Mouse (Mus musculus): ENCODE results near the gene Ciapin1.

The Ciapin1 gene

DNA sequence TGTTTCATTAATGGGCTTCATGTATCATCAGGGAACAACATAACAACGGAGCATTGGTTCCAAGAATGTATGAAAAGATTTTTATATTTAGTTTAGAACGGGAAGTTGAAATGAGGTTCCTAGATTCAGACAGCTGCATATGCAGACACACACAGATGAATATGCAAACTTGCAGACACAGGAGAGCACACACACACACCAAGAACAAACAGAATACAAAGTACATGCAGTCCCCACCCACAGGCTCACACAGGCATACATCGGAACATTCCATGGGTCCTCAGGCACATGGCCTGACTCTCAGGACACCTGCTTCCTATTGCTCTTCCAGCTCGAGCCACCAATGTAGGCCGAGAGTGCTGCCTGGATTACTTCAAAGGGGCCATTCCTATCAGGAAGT, 27.3 kb downstream of the Ciapin1 start:
- no peak for DNase-seq (ENCODE audit: extremely low read depth, insufficient read length, low spot score)

DNA sequence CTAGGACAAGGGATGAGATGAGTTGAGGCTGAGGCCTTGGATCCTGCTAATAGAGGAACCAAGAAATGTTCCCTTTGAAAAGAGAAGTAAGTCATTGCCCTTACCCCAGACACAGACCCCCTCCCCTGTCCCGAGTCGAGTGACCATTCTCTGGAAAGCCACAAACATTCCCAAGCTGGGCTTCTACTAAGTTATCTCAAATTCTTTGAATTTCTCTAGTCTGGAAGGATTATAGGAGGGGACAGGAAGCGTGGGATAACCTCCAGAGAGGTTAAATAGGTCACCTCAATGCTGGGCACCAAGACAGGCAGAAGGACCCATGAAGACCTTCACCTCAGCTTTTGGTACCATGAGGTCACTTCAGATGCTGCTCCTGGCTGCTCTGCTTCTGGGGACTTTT, 28.0 kb downstream of the Ciapin1 start, which contains the start of gene Ccl17:
Ccl17 (plus strand) TSS at position 301 of the 400 bp plus-strand sequence.
- DNase-seq (ENCODE audit: extremely low read depth, insufficient read length, low spot score): no peak

DNA sequence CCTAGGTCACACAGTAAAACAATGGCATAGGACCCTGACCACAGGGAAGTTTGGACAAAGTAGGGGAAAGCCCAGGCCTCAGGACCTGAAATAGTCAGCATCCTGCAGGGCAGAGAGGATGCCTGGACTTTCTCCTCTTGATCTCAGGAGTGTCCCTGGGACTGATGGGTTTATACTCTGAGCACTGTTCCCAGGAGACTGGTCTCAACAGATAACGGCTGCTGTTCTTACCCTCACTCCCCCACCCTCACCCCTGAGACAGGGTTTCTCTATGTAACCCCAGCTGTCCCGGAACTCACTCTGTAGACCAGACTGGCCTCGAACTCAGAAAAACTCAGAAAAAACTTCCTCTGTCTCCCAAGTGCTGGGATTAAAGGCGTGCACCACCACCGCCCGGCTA, 29.8 kb downstream of the Ciapin1 start:
- no peak for DNase-seq (ENCODE audit: extremely low read depth, insufficient read length, low spot score)

DNA sequence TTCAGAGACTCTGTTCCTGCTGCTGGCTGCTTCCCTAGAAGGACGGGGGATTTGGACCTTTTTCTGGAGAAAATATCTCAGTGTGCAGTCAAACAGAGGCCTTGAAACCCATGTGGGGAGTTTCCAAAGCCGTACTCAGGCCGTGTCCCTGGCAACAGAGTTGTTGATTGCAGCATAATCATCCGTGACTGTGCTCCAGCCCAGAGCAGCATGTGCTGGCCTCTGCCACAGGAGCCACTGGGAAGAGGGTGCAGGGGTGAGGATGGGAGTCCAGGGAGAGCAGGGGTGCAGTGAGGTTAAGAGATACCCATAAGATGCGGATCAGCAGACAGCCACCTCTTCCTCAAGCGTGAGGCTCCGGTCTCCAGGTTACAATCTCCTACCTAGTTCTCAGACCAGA, 30.7 kb downstream of the Ciapin1 start:
- DNase-seq (ENCODE audit: extremely low read depth, insufficient read length, low spot score): no peak

DNA sequence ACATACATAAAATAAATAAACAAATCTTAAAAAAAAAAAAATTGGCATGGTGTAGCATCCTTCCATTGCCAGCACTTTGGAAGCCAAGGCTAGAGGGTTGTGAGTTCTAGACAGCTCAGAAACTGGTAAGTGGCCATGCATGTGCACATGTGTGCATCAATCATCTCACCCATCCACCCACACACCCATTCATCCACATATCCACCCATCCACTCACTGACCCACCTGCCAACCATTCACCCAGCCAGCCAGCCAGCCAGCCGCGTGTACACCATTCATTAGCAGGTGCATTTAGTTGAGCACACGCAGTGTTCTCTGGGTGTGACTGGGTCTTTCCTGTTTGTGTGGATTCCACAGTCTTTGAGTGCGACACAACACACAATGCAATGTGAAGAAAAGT, 32.3 kb downstream of the Ciapin1 start:
- no peak for DNase-seq (ENCODE audit: extremely low read depth, insufficient read length, low spot score)

DNA sequence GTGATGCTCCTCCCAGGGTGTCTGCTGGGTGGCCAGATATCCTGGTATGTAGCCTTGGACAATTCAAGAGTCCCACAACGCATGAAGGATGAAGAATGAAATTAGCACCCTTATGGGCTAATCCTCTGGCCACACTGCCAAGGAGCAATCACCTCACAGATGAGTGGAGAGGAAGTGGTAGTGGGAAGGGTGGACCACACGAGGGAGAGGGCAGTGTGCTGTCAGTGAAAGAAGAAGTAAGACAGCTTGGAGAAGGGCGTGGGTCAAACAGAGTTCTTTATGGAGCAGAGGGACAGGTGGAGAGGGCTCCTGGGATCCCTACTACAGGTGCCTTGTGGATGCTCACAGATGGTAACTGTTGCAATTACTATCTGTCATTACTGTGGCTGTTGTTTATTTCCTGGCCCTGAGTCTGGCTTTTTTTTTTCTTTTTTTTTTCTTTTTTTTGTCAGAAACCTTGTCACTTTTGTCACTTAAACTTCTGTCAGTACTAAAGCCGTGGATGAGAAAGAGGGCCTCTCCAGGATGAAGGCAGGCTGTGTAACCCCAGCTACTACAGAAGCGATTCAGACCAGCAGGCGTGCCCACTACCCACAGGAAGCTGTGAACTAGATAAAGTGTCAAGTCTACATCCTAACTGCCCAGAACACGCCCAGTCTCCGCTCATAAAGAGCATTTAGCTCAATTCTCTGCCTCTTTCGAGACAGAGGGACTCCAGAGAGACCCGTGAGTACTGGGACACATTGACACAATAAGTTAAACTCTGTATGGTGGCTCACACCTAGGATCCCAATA, 33.4 kb downstream of the Ciapin1 start:
- no peak for DNase-seq (ENCODE audit: extremely low read depth, insufficient read length, low spot score)

DNA sequence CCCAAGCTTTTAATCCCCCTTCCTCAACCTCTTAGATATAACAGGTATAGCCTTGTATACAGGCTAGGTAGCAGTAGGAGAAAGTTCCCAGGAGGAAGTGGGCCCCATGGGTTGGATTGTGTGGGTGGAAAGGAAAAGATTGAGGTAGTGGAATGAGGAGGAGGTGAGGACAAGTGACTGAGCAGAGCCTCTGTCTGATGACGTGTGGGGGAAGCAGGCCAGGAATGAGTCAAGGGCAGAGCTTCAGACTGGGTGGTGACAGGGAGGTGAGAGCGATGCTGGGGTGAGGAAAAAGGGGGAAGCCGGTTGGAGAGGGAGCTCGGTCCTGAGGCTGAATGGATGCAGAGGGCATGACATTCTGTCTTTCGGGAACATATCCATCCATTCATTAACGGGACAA, 34.6 kb downstream of the Ciapin1 start:
- no peak for DNase-seq (ENCODE audit: extremely low read depth, insufficient read length, low spot score)

DNA sequence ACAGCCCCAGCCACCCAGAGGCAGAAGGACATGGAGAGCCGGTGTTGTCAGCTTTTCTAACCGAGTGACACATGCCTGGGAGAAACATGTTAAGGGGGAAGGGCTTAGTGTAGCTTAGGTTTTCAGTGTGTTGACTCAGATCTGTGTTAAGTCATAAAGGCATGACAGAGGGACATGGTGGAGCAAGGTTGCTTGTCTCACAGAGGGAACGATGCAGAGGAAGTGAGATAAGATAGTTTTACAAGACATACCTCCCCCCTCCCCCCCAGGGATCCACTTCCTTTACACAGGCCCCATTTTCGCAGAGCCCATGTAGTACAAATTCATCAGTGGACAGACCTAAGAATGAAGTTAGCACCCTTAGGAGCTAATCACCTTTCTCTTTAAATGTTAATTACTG, 35.8 kb downstream of the Ciapin1 start:
- no peak for DNase-seq (ENCODE audit: extremely low read depth, insufficient read length, low spot score)

DNA sequence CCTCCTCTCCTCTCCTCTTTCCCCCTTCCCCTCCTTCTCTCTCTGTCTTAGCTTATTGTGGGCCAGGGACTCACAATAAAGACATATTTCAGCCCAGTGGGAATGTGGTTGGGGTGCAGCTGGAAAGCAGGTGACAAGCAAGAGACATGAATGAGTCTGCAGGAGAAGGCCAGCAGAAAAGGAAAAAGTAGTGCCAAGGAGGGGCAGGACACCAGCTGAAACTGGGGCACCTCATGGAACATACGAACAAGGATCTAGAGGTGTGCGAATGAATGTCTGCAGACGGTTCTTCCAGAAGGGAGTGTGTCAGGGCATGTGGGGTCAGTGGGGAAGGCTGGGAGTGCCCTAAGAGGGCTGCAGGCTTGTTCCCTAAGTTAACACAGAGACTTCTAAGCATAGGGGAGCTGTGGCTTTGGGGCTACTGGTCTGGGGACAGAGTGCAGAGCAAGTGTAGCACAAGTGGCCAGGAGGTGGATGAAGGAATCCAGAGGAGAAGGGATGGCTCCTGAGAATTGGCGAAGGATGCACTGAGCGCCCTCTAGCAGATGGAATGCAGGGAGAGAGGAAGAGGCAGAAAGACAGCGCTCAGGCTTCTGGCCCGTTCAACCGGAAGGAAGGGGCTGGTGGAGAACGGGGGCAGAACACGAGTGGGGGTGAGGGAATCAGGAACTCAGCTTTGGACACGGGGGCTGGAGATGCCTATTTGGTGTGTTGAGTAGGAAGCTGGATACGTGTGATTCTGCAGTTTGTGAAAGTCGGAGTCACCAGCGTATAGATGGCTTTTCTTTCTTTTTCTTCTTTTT, 36.7 kb downstream of the Ciapin1 start:
- no peak for DNase-seq (ENCODE audit: extremely low read depth, insufficient read length, low spot score)

DNA sequence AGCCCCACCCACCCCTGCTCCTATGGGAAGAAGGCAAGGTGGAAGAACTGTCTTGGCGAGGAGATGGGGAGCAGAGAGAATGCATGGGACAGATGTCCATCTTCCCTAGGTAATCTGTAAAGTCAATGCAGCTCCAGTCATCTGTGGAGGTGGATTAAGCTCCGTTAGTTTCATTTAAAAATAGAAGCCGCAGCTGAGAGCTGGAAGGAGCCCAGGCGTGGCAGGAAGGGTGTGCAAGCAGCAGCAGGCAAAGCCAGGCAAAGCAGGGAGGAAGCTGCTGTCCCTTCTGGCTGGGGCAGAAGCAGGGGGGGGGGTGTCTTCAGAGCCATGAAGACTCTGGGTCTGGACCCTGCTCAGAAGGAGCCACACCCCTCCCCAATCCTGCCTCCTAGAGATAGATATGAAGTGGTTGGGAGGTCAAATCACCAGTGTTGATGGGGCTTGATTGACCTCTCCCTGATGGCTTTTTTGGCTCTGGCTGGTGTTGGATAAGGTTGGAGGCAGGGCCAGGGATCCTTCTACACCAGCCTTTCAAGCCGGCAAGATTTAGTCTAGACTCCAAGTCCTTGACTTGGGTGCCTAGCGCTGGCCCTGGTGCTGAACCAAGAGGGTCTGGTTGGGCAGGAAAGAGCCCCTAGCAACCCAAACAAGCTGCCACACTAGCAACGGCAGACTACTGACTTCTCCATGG, 37.7 kb downstream of the Ciapin1 start:
- DNase-seq (ENCODE audit: extremely low read depth, insufficient read length, low spot score): no peak

DNA sequence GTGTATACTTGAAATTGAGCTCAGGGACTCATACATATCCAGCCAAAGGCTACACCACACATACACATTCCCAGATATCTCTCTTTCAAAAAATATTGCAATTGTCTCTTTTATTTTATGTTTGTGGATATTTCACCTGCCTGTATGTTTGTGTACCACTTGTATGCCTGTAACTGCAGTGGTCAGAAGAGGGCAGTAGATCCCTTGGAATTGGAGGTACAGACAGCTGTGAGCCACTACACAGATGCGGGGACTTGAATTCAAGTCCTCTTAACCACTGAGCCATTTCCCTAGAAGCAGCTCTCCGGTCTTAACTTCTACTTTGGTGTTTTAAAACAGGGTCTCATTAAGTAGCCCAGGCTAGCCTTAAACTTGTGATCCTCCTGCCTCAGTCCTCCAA, 43.4 kb downstream of the Ciapin1 start:
- DNase-seq (ENCODE audit: extremely low read depth, insufficient read length, low spot score): no peak

DNA sequence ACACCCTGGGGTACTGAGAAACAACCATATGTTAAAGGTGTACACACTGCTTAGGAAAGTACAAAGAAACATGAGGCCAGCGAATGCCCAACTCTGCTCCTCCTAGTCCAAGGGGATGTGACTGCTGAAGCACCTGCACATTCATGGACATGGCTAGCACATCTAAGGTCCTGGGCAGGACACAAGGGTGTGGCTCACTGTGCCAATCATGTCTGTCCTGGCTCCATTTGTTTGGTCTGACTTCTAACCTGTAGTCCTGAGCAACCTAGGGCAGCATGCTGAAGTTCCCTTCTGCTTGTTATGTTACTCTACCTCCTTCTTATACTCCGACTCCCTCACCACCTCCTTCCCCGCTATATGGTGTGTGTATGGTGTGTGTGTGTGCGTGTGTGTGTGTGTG, 43.8 kb downstream of the Ciapin1 start:
- no peak for DNase-seq (ENCODE audit: extremely low read depth, insufficient read length, low spot score)

DNA sequence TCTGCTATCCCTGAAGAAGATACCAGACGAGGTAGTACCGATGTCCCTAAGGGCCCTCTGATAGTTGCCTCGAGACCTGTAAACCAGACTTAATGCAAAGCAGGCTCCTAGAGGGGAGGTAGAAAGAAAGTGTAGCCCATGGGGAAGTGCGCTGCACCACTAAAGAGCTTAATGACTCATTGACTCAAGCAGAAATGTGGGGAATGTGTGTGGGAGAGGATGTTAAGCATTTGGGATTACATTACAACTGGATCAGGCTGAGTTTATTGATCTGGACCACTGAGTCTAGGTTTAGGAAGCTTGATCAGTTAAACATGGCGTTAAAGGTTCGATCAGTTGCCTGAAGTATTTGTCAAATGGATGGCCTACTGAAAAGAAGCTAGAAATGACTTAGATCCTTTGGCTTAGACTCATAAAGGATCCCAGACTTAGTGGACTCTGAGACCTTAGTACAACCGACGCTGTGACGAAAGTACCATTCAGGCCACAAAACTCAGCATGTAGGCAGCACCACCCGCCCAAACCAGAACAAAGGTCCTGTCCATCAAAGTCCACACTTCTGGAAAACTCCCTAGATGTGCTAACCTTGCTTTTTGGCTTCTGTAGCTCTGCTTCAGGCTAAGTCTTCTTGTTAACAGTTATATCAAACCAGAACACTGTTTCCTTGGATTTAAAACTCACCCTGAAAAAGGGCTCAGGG, 48.8 kb downstream of the Ciapin1 start:
- DNase-seq (ENCODE audit: extremely low read depth, insufficient read length, low spot score): no peak

DNA sequence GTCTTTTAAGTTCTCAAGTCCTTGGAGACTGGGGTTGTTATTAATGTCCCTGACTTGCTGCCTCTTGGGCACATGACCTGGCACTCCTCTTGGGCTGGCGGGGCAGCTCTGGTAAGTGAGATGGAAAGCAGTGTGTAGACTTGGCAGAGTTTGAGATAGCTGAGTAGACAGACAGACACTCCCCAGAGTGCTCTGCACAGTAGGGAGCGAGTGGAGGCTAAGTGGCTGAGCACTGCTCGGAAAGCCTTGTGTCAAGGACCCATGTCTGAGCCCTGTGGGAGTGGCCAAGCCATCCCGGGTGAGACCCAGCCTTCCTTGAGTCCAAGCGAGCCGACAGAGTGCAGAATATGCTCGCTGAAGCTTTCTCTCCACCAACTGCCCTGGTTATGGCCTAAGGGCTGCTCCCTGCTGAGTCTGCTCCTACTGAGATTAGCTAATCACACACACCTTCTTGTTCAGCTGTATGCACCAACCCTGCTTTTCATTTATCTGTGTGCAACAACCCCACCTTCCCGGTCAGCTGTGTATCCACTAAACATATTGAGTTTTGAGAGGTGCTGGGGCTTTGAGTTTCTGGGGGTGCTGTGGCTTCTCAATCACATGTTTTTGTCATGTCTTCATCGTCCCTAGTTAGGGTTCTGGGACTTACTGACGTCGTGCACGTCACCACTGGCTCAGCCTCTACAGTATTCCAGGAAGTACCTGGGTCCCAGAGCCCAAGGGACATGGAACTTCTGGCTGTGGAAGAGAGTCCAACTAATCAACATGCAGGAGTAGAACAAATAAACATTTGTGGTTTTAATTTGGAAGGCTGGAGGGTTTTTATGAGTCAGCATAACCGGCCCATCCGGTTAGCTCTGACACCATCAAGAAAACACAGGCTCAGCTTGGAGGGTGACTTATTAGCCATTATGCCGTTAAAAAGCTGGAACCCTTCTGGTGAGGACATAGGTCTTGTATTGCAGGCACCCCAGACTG, 50.3 kb downstream of the Ciapin1 start:
- DNase-seq (ENCODE audit: extremely low read depth, insufficient read length, low spot score): peak; percentile 81

DNA sequence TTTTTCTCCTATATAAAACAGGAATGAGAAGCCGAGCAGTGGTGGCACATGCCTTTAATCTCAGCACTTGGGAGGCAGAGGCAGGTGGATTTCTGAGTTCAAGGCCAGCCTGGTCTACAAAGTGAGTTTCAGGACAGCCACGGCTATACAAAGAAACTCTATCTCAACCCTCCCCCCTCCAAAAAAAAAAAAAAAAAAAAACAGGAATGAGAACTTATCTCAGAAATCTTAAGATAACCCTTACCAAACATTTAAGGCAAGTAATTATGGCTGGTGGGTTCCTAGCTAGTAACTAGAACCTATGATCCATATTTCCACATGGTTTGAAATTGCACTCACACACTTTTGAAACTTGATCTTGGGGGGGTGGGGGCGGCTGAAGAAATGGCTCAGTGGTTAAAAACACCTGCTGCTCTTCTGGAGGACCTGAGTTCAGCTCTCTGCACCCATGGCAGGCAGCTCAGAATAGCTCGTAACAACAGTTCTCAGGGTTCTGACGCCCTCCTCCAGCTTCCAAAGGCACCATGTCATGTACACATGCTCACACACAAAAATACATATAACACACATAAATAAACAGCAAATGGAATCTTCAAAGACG, 52.1 kb downstream of the Ciapin1 start:
- DNase-seq (ENCODE audit: extremely low read depth, insufficient read length, low spot score): no peak

DNA sequence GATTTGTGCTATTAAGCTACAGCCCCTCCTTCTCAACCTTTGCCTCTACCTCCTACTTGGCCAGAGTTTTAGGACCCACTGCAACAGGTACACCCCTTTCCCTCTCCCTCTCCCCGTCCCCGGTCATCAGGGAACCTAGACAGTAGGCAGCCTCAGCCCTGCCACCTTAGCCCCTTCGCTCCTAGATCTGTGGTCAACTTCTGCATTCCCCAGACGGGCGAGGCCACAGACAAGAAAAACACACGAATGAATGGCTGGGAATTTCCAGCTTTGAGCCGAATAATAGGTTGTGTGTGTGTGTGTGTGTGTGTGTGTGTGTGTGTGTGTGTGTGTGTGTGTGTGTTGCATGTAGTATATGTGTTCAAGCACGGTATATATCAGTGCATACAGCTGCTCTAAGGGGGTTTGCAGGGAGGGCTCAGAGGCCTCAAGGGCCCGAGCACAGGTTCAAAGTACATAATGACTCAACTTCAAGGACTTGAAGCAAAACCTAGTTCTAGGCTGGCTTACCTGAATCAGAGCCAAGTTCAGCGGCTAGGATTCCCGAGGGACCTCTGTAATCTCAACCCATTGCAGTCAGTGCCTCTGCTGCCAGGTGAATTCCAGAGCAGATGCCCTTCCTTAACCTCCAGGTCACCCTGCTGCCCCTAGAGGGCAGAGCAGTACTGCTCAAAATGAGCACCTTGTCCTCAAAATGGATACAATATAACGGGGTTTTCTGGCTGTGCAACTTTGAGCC, 52.7 kb downstream of the Ciapin1 start:
- peak; percentile 74 for DNase-seq (ENCODE audit: extremely low read depth, insufficient read length, low spot score)

DNA sequence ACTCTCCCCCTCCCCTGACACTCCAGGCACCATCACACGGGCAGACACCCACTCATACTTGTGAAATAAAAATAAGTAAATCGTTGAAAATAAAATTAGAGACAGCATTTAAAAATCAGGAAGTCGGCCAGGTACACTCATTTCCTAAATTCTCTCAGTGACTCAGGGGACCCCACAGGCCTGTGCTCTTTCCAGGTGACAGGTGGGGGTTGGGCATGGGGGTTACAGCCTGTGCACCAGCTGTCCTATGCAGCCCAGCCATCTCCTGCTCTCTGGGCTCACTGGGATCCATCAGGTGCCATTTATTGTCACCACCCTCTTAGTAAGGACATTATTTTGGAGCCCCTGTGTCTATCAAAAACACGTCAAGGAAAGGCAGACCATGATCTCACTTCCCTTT, 54.3 kb downstream of the Ciapin1 start:
- no peak for DNase-seq (ENCODE audit: extremely low read depth, insufficient read length, low spot score)

DNA sequence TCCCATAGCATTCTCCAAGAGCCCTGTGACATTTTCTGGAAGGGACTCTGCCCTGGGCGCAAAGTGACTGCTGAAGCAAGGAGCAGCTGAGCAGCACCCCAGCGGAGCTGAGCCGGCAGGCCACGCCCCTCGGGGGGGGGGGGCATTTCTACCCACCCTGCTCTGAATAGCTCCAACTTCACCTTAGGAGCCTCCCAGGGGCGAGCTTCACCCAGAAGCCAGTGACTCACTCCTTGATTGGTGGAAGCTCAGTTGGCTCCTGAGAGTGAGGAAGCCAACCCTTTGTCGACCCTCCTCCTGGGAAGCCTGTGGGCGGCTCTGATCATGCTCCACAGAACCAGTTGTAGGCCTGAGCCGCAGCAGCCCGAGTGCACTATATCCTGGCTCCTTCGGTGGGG, 56.3 kb downstream of the Ciapin1 start:
- no peak for DNase-seq (ENCODE audit: extremely low read depth, insufficient read length, low spot score)
